Mouse (Mus musculus) hindbrain, postnatal 0 days (tissue): Measurements from ENCODE around the gene Pde6c. TPM values are rescaled to one million over a fixed set of nuclear protein-coding genes. Genes with fewer than 3 reads are reported as not detected.

Experiments used
- ATAC-seq: fragments of 200-750 bp; cut with Nextera tagmentation; 2 replicates; pipeline ENCODE4 v1.8.0; 2017; ENCODE audit warnings: mild to moderate bottlenecking, moderate TSS enrichment, moderate library complexity
- DNase-seq: peaks from one replicate; pipeline ENCODE4 v3.0.0-alpha.2; 2015; ENCODE audit warnings: low spot score
- H3K27ac ChIP-seq: fragments of 300-500 bp; sonication (generic); 2 replicates; pipeline ENCODE4 v1.5.1; 2014; ENCODE audit warnings: mild to moderate bottlenecking
- H3K27me3 ChIP-seq: fragments of 300-500 bp; sonication (generic); 2 replicates; pipeline ENCODE4 v1.6.1; 2014; ENCODE audit warnings: low read length, mixed read lengths; ENCODE audit not compliant: insufficient read depth
- H3K36me3 ChIP-seq: fragments of 300-500 bp; sonication (generic); 2 replicates; pipeline ENCODE4 v1.6.1; 2014; ENCODE audit warnings: low read length, mixed read lengths; ENCODE audit not compliant: insufficient read depth
- H3K4me1 ChIP-seq: fragments of 300-500 bp; sonication (generic); 2 replicates; pipeline ENCODE4 v1.6.1; 2014; ENCODE audit warnings: antibody characterized with exemption, low read length, mixed read lengths; ENCODE audit not compliant: insufficient read depth
- H3K4me2 ChIP-seq: fragments of 300-500 bp; sonication (generic); 2 replicates; pipeline ENCODE4 v1.6.1; 2014; ENCODE audit warnings: low read depth, mild to moderate bottlenecking, low read length, moderate library complexity, mixed read lengths
- H3K4me3 ChIP-seq: fragments of 300-500 bp; sonication (generic); 2 replicates; pipeline ENCODE4 v1.5.1; 2014; ENCODE audit warnings: low read length
- H3K9ac ChIP-seq: fragments of 300-500 bp; sonication (generic); replicated peaks from 2 replicates; pipeline ENCODE4 v1.6.1; 2014; ENCODE audit warnings: mild to moderate bottlenecking, low read length, moderate library complexity, mixed read lengths
- H3K9me3 ChIP-seq: fragments of 300-500 bp; sonication (generic); 2 replicates; pipeline ENCODE4 v1.6.1; 2016; ENCODE audit warnings: low read length, mixed read lengths
- CTCF ChIP-seq: IDR thresholded peaks from 2 replicates; pipeline ENCODE4 v1.5.1; 2016; ENCODE audit warnings: antibody characterized with exemption, control low read depth, low read depth
- WGBS: fragments of 180-500 bp; shearing (Covaris S2); extraction: QIAGEN DNeasy Blood & Tissue Kit; methylation state at CpG from one replicate; pipeline ENCODE4 v1.1.7; 2014; 5-methylcytosine and 5-hydroxymethylcytosine counted together
- polyA plus RNA-seq: library from polyadenylated mRNA; unstranded; fragments of >200 nt; fragmentation: Nextera tagmentation; extraction: Ambion mirVana; gene quantifications from 2 replicates; pipeline ENCODE4 v1.2.1, GENCODE M21; 2015
- total RNA-seq: library from RNA; depleted of rRNA; stranded (reverse); fragments of >200 nt; gene quantifications from 2 replicates; pipeline ENCODE4 v1.2.3, GENCODE M21; 2014

Gene Pde6c
- total and polyA plus RNA-seq, 2 experiments from 2014 or later, result 0.46 TPM; not detected in 1

DNA sequence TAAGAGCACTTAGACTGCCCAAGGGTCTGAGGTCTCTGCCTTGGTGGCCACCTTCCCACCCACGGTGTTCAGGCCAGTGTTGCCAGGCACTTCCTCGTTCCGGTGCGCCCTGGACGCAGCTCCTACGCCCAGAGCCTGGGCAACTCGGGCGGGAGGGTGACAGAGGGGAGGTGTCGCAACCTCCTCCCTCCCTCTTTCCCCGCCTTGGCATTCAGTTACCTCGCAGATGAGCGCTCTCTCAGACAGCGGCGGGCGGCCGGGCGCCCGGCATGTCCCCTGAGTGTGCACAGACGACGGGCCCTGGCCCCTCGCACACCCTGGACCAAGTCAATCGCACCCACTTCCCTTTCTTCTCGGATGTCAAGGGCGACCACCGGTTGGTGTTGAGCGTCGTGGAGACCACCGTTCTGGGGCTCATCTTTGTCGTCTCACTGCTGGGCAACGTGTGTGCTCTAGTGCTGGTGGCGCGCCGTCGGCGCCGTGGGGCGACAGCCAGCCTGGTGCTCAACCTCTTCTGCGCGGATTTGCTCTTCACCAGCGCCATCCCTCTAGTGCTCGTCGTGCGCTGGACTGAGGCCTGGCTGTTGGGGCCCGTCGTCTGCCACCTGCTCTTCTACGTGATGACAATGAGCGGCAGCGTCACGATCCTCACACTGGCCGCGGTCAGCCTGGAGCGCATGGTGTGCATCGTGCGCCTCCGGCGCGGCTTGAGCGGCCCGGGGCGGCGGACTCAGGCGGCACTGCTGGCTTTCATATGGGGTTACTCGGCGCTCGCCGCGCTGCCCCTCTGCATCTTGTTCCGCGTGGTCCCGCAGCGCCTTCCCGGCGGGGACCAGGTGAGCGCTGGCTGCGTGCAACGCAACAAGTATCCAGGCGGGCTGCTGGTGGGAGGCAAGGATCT, 35.5 kb upstream of the Pde6c start, which contains the start of gene Ffar4:
Gene Ffar4 (plus strand): TSS at position 214 of the 901 bp plus-strand sequence.
- Histone ChIP-seq H3K4me2 (peak within 1 kb of the TSS; percentile 55), H3K9me3 (no peaks in the 10 kb centered on the region), H3K4me3 (peak within 1 kb of the TSS; percentile 34), H3K27me3 (peaks cover 30% of the 10 kb centered on the region), H3K27ac (no peak within 1 kb of the TSS), H3K4me1 (no peaks in the 10 kb centered on the region; the same call in 1 of the 2 replicates), H3K9ac (no peak within 1 kb of the TSS), H3K36me3 (no peaks in the 10 kb centered on the region)
- WGBS, result 1% methylated on average over 77 of the region's 77 CpGs
- ATAC-seq (peak; percentile 56), DNase-seq (peak; percentile 5)
- TF ChIP-seq CTCF, result no peak

DNA sequence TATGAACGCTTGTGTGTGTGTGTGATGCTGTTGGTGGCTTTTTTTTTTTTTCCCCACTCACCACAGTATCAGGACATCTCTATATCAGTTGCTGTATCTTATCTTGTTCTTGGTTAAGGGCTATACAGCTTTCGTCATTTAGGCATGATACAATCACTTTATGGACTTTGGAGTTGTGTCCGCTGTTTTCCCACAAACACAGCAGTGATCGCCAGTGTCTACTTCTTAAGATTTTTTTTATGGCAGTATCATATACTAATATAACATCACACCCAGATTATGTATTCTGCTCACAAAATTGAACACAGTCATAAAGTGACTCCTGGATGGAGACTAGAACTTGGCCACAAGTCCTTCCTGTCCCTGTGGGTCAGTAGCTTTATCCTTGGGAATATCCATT, 24.7 kb upstream of the Pde6c start:
- TF ChIP-seq CTCF, result no peak
- Histone ChIP-seq H3K36me3 (no peaks in the 10 kb centered on the region), H3K27me3 (no peaks in the 10 kb centered on the region), H3K9me3 (no peaks in the 10 kb centered on the region), H3K9ac (no peak overlapping the region), H3K4me1 (no peaks in the 10 kb centered on the region), H3K4me2 (no peak overlapping the region), H3K4me3 (no peak overlapping the region), H3K27ac (no peak overlapping the region)
- no peak for ATAC-seq
- WGBS, result 90% methylated on average over 4 of the region's 4 CpGs
- no peak for DNase-seq

DNA sequence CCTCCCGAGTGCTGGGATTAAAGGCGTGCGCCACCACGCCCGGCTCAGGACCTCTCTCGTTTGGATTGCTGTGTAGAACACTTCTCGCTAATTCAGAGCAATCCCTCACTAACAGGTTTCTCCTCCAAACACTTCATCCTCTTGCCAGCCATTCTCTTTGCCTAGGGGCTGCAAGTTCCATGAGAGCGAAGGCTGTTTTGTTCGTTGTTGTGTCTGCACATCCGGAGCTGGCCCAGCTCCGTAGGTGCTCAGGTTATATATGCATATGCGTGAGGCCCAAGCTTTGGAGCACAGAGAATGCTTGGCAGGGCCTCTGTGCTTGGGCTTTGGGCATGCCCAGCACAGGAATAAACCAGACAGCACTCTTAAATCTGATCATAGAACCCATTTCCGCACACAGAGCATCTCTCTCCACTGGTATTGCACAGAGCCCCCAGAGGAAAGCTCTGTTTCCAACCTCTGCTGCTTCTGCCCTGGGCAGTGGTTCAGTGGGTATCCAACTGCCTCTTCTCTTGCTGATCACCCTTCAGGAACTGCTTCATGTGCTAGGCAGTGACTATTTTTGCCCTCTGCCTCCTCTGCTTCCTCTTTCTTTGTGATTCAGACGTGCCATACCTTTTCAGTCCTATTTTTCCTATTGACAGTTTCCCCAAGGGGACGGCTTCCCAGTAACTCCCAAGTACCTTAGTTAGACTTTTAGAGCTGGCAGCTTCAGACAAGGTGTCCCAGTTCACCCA, 22.9 kb upstream of the Pde6c start:
- H3K4me2 ChIP-seq, result no peak overlapping the region
- ATAC-seq, result no peak
- no peak for DNase-seq
- no peaks in the 10 kb centered on the region for H3K36me3 ChIP-seq
- WGBS, result 90% methylated on average over 15 of the region's 15 CpGs
- no peaks in the 10 kb centered on the region for H3K4me1 ChIP-seq
- no peaks in the 10 kb centered on the region for H3K27me3 ChIP-seq
- H3K27ac ChIP-seq, result no peak overlapping the region
- no peaks in the 10 kb centered on the region for H3K9me3 ChIP-seq
- TF ChIP-seq CTCF, result no peak
- H3K4me3 ChIP-seq, result no peak overlapping the region
- no peak overlapping the region for H3K9ac ChIP-seq

DNA sequence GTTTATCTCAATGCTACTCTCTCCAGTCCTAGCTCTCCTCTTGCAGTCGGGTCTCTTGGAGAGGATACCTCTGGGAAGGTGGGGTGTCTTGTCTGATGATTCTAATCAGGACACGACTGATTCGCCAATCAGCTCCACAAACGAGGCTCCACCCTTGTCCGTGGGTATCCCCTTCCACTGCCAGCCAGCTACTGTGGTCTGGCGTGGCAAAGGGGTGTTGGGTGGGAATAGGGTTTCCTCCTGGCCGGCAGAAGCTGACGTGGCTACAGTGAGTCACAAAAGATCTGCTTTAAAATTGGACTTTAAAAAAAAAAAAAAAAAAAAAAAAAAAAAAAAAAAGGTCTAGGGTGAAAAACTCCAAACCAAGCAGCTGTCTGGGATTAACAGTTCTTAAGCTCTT, 21.5 kb upstream of the Pde6c start:
- H3K9ac ChIP-seq, result no peak overlapping the region
- no peak for ATAC-seq
- TF ChIP-seq CTCF, result no peak
- H3K27me3 ChIP-seq, result no peaks in the 10 kb centered on the region
- H3K4me1 ChIP-seq, result no peaks in the 10 kb centered on the region
- H3K9me3 ChIP-seq, result no peaks in the 10 kb centered on the region
- no peaks in the 10 kb centered on the region for H3K36me3 ChIP-seq
- H3K4me3 ChIP-seq, result no peak overlapping the region
- 83% methylated on average over 8 of the region's 8 CpGs for WGBS
- no peak overlapping the region for H3K4me2 ChIP-seq
- no peak overlapping the region for H3K27ac ChIP-seq
- DNase-seq, result no peak

DNA sequence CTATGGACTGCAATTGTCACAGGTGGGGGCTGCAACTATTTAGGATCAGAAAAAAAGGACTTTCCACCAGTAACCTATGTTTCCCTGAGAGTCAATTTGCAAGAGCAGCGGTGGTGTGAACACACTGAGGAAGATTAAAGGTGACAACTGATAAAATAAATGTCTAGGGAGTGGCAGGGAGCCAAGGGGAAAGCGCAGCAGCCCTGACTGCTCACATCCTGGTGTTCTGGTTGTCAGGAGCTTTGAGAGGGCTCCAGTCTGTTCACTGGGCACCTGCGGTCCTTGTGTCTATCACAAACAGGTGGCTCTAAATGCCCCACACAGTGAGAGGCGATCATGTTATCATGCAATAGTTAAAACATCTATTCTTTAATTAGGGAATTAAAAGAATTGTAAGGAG, 20.0 kb upstream of the Pde6c start:
- ATAC-seq, result no peak
- WGBS, result 51% methylated on average over 4 of the region's 4 CpGs

DNA sequence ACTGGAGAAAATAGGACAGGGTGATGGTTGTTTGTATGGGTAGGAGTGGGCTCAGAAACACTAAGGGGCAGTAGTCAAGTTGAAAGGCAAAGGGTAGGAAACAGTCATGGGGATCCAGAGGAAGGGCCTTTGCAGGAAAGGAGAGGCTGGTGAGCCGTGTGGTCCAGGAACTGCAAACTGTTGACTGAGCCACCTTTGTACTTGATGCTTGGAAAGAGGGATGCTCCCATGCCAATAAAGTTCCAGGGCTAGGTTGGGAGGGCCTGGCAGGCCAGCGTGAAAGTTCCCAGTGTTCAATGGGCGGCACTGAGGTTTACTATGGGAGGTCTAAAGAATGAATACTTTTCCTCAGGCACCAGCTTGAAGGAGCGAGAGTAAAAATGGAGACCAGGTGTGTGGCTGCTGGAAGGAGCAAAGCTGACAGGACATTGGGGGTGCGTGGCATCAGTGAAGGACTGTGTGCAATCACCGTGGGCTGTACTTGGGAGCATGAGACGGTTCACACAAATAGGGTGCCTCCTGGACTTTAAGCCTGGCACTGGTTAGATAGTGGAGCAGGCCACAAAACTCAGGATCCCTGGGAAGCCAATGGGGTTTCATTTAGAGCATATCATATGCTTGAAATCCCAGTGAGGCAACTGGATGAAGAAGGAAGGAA, 17.6 kb upstream of the Pde6c start:
- WGBS, result 91% methylated on average over 7 of the region's 7 CpGs
- H3K4me2 ChIP-seq, result no peak overlapping the region
- no peaks in the 10 kb centered on the region for H3K36me3 ChIP-seq
- no peak overlapping the region for H3K27ac ChIP-seq
- H3K9ac ChIP-seq, result no peak overlapping the region
- ATAC-seq, result no peak
- no peak for TF ChIP-seq CTCF
- DNase-seq, result no peak
- H3K4me1 ChIP-seq, result no peaks in the 10 kb centered on the region
- no peak overlapping the region for H3K4me3 ChIP-seq
- no peaks in the 10 kb centered on the region for H3K9me3 ChIP-seq
- H3K27me3 ChIP-seq, result no peaks in the 10 kb centered on the region

More for the DNA sequence above, 20.0 kb upstream of the Pde6c start:
- H3K4me3 ChIP-seq, result no peak overlapping the region
- H3K9ac ChIP-seq, result no peak overlapping the region
- no peaks in the 10 kb centered on the region for H3K27me3 ChIP-seq
- no peak for DNase-seq
- H3K9me3 ChIP-seq, result no peaks in the 10 kb centered on the region
- no peak overlapping the region for H3K4me2 ChIP-seq
- no peak for TF ChIP-seq CTCF
- no peaks in the 10 kb centered on the region for H3K36me3 ChIP-seq
- H3K4me1 ChIP-seq, result no peaks in the 10 kb centered on the region
- no peak overlapping the region for H3K27ac ChIP-seq
